Mouse (Mus musculus) liver (tissue): ENCODE measurements around the gene Retreg1.

ENCODE experiments used
- DNase-seq: peaks from one replicate; pipeline ENCODE4 v3.0.0-alpha.2; 2020; ENCODE audit warnings: mixed read lengths

Retreg1 gene

DNA sequence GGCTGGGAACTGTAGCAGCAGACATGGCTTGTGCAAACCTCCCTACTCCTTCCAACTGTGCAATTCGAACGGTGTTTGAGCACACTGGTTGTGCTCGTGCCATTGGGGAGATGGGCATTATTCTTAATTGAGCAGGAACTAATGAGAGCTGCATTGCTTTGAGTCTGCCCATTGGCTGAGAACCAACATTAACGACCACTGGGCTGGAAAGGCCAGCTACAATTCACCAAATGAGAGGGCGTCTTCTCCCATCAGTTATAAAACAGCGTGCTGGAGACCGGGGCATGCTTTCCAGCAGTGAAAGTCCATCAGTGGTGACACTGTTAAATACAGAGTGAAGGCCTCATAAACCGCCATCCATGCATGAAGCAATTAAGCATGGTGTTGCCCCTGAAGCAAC, 178.7 kb downstream of the Retreg1 start:
- no peak for DNase-seq

DNA sequence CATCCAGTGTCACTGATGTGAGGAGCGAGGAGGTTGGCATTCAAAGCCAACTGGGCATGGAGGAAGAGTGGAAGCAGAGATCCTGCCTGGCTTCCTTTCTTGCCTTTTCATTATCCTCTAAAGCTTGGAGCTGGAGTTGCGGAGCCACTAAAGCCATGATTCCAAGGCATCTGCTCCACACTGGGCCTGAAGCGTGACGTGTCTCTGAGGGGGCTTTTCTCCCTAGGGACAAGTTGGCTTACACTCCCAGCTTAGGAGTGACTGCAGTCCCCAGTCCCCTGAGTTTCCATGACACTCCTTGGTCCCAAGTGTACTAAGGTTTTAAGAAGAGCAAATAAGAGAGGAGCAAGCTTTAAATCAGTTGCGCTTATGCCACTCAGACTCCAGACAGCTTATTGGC, 179.7 kb downstream of the Retreg1 start:
- DNase-seq, result no peak
